Mouse (Mus musculus): ENCODE results near the gene Taf8.

Taf8 gene

DNA sequence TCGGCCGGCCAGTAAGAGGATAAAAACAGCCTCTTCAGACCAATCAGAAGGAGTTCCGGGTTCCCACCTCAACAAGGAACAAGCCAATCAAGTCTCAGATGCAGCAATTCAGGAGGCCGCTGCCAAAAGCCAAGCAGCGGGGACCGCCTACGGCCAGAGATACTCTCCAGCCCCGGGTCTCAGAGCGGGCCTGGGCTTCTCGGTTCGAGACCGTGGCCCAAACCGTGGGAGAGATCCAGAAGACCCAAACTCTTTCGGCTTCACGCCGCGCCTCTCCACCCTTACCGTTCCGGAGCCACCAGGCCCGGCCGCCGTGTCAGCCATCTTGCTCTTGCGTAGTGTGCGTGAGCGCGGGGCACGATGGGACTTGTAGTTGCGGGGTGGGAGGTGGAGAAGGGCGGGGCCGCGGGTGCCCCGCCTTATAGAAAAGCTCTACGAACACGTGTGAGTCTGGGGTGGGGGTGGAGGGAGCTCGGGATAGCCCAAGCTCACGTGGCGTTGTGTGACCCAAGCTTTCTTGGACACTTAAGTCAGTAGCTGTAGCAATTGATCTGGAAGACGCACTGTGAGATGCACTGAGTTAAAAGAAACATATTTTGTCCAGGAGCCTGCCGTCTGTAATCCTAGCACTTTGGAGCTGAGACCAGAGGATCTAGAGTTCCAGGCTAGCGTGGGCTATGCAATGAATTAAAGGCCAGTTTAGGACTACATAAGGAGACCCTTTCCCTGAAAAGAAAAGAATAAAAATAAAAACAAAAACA lies at the start of gene Taf8:
Gene Taf8 (minus strand): TSS at position 347 of the 761 bp plus-strand sequence.
- DNase-seq, result peak; percentile 90

DNA sequence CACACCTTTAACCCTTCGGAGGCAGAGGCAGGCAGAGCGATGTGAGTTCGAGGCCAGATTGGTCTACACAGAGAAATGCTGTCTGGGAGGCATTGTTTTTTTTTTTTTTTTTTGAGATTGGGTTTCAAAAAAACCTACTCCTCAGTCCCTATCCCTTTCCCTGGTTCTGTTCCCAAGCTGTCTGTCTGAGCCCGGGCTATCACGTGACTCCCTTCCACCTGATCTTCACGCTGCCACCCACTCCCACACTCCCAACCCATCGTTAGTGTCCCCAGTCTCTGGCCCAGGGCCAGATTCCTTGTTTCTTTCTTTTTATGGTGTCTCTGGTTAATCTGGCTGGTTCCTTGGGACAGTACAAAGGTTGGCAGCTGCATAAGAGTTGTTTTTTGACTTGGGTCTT lies 49.0 kb upstream of the Taf8 start:
- DNase-seq, result no peak

DNA sequence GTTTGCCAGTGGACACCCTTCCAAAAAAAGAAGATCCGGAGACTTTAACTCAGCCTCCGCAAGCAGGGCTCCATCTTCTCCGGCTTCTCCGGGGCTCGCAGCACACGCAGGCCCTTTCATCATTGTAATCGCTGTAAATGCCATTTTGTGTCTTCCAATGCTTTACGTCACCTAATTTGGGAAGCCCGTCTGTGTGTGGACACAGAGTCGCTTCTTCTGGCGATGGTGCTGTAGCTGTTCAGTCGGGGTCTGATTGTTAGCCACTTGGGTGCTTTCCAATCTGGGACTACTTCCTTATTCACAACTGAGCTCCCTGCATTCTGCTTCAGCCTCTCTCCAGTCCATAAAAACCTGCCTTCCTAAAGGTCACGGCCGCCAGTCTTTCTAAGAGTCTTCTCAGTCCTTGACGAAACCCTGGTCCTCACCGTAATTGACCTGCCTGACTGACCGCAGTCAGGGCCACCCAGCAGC lies 43.8 kb upstream of the Taf8 start:
- DNase-seq, result no peak

DNA sequence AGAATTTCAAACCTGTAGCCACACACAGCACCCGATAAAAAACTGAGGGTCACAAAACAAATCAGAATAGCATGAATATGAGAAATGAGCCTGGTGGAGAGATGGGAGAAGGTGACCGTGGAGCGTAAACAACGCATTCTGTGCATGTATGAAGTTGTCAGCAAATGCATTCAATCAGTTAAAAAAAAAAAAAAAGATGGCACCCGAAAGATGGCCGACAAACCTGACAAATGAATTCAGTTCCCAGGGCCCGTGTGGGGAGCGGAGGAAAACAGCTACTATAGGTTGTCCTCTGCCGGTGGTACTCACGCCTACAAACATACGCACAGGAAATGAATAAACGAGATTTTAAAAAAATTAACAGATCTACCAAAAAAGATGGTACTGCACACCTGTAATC lies 43.1 kb upstream of the Taf8 start:
- DNase-seq, result no peak

DNA sequence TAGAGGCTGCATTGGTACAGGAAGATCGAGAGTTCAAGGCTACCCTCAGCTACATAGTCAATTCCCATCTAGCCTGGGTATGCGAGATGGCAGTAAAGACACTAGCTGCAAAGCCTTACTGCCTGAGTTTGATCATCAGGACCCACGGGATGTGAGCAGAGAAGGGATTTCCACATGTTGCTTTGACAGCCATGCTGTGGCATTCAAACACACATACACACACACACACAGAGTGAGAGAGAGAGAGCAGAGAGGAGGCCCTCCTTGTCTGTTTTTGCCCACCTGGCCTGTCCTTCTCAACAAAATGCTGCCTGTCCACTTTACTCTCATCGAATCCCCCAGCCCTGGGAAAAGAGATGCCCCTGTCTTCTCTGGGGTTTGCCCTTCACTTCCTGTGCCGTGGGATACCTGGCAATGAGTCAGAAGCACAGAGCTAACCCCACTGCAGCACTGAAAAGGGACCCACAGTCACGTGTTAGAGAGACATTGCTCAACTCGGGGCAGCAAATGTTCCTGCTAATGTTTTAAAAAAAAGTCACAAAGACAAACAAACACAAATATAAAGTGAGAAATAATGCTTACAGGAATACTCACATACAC lies 41.1 kb upstream of the Taf8 start:
- no peak for DNase-seq

DNA sequence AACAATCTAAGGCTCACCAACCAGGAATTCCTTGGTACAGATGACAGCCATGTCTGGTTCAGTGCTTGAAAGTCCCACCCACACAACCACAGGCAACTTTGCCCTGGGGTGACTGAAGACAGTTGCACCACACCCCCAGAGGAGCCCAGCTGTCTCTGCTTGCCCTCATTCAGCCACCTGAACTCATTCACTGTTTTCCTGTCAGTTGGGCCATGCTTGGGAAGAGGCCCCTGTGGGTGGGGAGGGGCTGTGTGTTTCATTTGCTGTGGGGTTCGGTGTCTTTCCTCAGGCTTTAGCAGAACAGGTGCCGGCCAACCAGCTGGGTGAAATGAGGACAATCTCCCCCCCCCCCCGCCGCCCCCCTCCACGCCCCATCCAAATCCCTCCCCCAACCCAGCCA lies 40.0 kb upstream of the Taf8 start:
- no peak for DNase-seq

DNA sequence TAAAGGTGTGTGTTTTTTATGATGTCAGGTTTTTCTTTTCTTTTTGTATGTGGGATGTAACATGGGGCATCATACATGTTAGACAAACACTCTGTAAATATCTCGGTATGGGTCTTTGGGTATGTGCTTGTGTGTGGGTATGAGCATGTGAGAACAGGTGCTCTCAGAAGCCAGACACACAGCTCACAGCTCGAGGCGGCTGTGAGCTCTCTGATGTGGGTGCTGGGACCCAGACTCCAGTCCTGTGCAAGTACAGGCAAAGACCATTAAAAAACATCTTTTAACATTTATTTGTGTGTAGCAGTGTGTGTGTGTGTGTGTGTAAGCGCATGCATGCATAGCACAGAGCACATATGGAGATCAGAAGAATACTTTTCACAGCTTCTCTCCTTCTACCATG lies 37.0 kb upstream of the Taf8 start:
- DNase-seq, result no peak

DNA sequence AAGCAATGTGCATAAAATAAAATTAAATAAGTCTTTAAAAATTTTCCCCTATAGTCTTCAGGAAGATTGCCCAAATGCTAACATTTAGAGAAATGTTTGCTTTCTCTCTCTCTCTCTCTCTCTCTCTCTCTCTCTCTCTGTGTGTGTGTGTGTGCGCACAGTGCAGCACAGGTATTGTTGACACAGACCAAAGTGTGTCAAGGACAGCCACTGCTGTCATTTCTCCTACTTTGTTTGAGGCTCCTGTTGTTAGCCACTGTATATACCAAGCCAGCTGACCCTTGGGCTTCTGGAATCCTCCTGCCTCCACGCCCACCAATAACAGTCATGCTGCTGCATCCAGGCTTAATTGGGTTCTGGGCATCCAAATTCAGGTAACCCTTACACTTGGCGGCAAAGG lies 36.0 kb upstream of the Taf8 start:
- no peak for DNase-seq

DNA sequence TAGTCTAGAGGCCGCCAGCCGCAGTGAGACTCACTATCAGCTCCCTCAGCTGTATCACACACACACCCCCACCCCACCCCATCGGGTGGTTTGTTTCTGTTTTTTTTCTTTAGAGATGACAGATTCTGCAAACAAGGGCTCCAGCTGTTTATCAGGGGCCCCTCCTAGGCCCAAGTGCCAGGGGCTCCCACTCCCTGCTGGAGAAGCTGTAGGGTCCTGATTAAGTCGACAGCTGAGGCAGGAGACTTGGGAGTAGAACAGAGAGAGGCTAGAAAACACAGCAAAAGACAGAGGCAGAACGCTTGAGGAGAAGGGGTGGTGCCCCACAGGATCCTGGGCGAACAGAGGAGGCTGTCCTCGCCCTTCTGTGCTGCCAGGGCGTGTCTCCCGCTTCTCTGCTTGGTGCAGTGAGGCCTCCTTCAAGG lies 33.7 kb upstream of the Taf8 start:
- no peak for DNase-seq

DNA sequence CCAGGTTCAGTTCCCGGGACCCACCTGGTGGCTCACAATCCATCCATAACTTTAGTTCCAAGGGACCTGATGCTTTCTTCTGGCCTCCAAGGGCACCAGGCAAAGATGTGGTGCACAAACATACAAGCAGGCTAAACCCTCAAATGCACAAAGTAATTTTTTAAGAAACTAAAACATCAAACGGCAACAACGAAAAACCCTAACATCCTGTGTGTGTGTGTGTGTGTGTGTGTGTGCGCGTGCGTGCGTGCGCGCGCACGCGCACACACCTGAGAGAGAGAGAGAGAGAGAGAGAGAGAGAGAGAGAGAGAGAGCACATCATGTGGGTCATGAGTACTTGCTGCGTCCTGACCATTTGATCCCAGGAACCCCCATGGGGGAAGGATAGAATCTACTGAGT lies 31.6 kb upstream of the Taf8 start:
- DNase-seq, result no peak

DNA sequence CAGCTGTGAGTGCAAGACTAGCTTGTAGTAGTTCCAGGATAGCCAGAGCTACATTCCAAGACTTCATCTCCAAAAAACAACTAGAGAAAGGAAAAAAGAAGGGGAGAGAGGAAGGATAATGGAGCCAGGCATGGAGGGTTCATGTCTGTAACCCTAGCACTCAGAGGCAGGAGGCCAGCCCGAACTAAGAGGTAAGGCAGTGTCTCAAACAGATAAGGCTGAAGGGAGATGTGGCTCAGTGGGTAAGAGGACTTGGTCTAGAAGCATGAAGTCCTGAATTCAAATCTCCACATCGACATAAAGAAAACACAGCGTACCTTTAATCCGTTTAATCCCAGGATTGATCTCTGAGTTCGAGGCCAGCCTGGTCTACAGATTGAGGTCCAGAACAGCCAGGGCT lies 30.3 kb upstream of the Taf8 start:
- DNase-seq, result no peak

DNA sequence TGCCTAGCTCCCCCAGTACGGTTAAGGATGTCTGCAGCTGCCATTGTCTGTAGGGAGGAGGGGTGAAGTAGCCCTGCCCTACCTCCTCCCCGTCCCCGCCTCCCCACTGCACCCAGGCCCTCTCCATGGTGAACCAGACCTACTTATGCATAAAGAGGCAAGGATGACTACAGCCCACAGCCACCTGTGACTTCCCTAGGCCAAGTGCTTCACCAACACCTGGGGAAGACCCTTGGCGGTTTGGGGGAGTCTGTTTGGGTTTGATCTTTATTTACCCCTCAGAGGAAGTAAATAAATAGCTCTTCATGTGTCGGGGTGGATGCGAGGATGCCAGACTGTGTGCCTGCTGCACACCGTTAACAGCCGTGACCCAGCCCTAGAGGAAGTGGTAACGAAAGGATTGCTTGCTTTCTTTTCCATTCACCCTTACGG lies 29.3 kb upstream of the Taf8 start:
- DNase-seq, result no peak

DNA sequence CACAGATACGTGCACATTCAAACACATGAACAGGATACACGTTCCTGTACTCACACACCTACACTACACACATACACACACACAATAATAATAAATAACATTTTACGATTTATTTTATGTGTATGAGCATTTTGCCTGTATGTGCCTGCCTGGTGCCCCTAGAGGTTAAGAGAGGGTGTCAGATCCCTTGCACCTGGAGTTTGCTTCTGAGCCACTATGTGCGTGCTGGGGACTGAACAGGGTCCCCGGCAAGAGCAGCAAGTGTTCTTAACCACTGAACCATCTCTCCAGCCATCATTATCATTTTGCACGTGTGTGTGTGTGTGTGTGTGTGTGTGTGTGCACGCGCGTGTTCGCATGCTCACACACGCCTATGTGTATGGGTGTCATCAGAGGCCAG lies 27.5 kb upstream of the Taf8 start:
- no peak for DNase-seq

DNA sequence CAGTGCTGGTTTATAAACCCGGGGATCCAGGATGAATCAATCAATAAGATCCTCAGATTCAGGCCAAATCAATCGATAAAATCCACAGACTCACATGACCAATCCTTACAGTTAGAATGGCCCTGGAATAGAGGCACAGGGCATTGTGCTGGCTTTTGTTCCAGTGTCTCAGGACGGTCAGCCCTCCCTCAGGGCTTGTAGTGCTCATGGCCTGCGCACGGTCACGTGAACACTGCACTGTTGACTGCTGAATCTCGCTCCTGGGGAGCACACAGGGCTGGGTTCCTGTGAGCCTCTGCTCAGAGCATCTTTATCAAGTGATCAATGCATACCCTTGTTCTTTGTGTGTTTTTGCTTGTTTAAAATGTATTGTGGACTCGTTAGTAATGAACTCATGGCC lies 26.8 kb upstream of the Taf8 start:
- no peak for DNase-seq

DNA sequence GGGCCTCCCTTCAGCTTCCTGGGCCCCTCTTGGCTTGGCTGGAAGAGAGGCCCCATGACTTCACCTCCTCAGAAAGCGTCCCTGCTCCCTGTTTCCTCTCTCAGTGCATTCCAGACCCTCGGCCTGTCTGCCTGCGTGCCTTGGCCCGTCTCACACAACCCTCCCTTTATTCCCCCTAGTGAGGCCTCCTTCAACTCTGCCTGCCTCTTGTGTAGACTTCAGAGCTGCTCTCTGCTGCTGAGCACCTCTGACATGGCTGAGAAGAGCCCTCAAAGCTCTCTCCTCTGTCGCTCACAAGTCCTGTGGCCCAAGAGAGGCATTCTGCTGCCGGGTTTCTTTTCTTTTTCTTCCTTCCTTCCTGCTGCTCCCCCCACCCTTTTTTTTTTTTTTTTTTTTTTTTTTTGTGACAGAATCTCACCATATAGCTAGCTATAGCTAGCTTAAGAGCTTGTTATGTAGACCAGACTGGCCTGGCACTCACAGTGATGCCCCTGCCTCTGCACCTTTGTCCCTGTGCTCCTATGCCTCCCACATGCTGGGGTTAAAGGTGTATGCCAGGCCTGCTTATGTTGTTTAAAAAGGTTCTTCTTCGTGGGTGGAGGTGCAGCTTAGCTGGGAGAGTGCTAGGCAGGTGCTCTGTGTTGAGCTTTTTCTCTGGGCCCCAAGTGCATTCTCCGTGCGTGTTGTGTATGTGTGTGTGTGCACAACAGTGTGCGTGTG lies 25.6 kb upstream of the Taf8 start:
- no peak for DNase-seq

DNA sequence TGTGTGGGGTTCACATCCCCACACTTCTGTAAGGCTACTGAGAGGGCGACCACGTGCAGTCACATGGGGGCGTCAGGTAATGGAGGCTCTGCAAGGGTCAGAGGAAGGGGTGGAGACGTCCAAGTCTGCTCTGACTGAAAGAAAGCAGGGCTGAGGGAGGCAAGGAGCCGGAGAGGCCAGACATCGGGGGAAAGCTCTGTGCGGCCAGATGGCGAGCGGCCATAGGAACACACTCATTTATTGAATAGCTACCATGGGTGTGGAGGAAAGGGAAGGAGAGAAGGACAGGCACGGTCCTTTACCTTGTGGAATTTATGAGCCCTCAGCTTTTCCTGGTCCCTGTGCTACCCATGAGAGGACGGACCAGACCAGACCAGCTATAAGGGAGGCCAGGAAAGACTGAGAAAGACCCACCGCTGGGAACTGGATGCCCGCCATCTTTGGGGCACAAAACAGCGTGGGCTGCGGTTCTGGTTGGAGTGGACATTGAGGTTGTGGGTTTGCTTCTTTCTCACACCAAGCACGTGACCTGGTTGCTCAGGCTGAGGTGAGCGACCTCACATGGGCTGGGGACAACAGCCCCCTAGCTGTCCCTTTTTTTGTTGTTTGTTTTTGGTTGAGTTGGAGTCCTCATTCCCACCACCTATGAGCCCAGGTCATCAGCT lies 24.9 kb upstream of the Taf8 start:
- DNase-seq, result no peak

DNA sequence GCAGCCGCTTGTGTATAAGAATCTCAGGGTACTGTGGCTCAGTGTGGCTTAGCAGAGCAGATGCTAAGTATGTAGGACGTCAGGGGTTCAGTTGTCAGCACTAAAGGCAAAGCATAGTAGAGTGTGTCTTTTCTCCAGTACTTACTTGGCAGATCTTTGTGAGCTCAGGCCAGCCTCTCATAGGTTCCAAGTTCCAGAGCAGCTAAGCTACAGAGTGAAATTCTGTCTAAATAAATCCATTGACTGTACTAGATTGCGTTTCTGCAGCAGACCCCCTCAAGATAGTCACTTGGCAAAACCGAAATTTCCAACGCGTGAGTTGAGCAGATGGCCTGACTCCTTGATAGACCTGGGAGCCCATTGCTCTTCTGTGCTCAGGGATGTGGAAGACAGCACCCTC lies 22.9 kb upstream of the Taf8 start:
- DNase-seq, result no peak

DNA sequence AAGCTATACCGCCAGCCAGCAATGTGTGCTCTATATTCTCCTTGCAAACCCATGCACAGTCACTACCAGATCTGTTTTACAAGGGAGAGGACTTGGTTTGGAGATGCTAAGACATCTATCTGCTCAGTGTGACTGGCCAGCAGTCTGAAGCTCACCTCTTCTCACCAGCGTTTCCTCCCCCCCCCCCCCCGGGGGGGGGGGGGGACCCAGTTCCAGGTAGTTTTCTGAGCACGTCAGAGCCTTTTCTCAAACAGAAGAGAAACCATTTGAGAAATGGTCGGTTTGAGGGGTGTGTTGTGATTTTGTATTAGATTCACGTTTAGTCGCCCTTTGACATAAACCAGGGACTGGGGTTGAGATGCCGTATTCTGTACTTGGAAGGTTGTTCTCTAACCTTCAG lies 22.0 kb upstream of the Taf8 start:
- DNase-seq, result no peak

DNA sequence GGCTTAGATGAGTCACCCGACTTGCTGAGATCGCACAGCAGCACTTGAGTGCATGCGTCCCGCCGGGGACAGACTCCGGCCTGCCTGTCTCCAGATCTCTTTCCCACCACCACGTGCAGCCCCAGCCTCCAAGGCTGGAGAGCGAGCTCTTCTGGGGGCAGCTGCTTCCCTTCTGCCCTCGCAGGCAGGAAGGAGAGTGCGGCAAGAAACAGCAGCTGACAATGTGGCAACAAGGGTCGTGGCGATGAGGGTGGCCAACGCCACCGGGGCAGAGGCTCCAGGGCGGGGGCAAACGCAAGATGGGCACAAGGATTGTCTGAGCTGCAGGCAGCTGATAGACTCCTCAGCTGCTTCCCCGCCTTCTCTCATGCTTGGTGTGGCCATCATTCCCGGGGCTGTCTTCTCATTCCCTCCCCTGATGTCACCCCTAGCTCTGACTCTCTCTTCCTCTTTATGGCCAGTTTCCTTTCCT lies 21.2 kb upstream of the Taf8 start:
- no peak for DNase-seq

DNA sequence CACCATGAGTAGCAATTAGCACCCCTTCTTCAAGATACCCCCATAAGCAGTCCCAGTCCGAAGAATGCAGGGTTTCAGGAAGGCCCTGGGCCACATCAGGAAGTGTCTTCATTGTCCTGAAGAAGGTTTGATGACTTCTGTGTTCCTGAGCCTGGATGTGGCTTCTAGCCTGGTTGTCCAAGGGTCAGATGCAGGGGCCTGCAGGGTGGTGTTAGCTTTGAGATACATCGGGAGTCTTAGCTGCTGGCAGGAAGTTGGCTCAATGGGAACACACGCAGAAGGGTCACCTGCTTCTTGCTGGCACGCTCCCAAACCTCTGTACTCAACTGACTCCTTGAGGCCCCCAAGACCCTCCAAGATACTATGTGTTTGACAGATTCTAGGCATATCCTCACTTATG lies 20.4 kb upstream of the Taf8 start:
- no peak for DNase-seq

DNA sequence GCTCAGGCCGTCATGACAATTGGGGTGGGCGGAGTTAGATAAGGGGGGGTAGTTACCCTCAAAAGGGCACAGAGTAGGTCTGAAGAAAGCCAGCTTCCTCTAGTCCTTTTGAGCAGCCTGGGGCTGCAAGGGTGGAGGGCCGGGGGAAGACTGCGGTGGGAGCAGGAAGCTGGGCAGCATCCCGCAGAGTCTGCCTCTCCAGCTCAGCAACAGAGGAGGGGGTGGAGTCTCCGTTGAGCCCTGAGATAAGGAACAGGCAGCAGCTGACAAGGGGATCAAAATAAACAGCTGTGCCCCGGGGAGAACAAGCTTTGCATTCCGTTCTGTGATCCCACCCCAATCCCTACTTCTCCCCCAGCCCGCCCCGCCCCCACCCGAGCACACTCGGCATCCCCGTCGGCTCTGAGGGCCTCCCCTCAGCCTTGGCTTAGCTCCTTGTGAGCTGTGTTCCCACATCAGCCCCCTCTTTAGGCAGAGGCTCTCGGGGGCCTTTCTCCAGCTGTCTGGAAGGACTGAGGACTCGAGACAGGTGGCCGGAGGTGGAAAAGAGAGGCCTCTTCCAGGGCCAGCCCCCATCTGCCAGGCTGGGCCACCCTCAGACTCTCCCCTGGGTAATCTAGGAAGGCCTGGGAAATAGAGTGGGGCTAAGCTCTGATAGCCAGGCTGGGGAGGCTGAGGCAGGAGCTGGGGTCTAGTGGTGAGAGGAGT lies 19.6 kb upstream of the Taf8 start:
- DNase-seq, result no peak

DNA sequence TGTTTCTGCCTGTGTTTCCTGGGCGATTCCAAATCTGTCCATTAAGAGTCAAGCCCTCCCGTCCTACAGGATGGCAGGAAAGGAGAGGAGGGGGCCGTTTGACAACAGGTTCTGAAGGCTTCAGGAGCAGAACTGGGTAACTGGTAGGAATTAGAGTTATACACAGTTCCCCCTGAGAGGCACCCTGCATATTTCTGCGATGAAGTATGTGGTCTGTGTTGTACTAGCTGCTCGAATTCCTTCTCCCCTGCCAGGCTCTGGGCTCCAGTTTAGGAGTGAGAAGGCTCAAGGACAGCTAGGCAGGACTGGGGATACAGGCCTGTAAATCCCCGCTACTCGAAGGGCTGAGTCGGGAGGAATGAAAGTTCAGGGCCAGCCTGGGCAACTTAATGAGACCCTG lies 16.1 kb upstream of the Taf8 start:
- no peak for DNase-seq

DNA sequence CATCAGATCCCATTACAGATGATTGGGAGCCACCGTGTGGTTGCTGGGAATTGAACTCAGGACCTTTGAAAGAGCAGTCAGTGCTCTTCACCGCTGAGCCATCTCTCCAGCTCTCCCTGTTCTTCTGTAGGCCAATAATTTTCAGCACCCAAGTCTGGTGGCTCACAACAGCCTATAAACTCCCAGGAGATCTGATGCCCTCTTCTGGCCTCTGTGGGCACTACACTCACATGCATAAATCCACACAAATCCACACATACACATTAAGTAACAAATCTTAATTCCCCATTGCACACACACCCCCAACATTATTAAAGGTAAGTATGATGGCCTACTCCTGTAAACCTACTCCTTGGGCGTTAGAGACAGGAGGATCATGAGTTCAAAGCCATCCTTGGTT lies 14.1 kb upstream of the Taf8 start:
- no peak for DNase-seq
